Mouse (Mus musculus) c-Kit-positive CD71-negative TER-119-negative erythroid progenitor cells, embryonic 14.5 days (primary cell): ENCODE data around the gene Zfp386.
"Not testable (repeated sequence)": the region's sequence is repeated elsewhere in the genome, so short reads cannot be mapped to it uniquely, and the experiment has no call there.

Experiments
- DNase-seq: peaks from one replicate; pipeline ENCODE4 v3.0.0-alpha.2; 2013; ENCODE audit warnings: low read depth

The Zfp386 gene

DNA sequence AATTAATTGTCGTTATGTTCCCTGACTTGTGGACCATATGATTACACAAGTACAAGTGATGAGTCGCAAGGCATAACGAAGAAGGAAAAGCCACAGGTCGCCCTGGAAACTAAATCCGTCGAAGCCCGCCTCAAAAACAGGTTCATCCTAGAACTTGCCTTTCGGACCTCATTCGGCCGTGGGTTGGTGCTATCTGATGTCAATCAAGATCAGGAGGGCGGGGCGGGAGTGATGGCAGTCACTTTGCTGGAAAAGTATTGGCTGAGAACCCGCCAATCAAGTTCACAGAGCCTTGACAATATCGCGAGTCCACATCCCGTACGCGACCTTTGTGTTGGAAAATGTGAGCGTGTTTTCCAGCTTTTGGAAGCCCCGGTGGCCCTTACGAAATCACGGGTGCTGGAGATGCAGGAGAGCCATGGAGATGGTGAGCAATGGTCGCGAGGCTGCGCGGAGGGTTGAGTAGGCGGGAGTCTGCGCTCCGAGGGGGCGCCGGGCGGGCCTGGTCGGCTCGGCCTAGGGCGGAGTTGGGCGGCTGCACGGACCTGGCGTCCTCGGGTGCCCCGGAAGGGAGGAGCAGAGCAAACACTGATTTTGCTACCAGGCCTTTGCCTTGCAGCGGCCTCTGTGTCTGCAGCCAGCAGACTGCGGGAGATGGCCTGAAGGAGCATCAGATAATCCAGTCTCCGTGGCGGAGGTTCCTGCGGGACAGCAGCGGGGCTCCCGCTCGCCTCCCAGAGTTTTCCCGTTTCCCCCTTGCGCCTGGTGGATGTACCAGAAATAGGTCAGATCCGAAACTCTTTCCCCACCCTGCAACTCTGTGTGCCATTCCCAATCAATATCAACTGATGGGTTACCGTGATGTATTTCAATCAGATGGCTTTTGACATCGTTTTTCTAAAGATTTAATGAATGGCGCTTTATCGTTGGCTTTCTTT, at the start of gene Zfp386:
TSS of gene Zfp386 (plus strand) at position 285 of the 938 bp plus-strand sequence.
- peak; percentile 97 for DNase-seq

DNA sequence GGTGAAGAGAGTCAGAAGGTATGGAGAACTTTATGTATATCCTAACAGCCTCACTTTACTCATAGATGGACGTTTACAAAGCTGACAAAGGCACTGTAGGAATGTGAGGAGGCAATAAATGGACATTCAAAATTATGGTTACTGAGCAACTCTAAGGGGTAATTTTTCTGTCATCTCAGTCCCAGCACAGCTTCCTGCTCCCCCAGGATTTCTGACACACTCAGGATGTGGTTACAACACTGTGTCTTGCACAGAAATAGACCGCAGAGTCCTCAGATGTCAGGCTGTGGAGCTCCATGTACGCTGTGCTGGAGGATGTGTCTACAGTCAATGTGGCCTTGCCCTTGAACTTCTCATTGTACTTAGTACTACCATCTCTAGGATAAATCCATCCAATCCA, 47.7 kb upstream of the Zfp386 start:
- not testable (repeated sequence) for DNase-seq

GRCm38 (mm10) chr12:116002946-116003345, 44.6 kb upstream of the Zfp386 start:
- not testable (repeated sequence) for DNase-seq

DNA sequence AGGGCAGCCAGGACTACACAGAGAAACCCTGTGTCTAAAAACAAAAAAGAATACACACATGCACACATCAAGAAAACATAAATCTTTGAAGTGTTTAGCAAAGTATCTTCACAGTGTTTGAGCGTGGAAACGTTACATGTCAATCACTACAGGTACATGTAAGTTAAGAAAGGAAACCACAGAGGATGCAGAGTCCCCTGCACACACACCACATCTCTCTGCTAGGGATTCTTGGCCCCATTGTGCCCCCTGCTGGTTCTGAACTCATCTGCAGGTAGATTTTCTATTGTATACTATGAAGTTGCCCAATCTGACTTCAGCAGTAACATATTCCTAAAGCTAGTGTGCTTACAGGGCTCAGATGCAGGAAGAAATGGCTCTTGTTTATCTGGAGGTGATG, 36.7 kb upstream of the Zfp386 start:
- DNase-seq, result peak; percentile 32

GRCm38 (mm10) chr12:116028095-116028494, 19.4 kb upstream of the Zfp386 start:
- DNase-seq, result peak; percentile 45

DNA sequence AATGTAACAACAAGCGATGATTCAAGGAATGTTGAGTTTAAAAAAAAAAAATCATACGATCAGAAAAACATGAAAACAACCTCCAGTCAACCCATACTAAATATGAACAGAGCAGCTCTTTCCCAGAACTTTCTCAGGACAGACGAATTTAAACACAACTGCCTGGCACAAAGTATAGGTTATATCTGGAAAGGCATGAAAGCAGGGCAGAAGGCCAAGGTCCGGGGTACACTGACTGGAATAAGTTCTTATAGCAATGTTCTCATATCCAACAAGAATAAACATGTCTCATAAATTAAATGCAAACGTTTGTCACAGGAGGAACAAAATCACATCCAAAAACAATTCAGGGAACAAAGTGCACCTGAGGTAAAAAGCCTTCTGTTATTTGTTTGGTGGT, 12.2 kb upstream of the Zfp386 start:
- DNase-seq, result no peak

- DNase-seq, result no peak
These were observed 2.7 kb upstream of the Zfp386 start for GRCm38 (mm10) chr12:116044785-116045184.

DNA sequence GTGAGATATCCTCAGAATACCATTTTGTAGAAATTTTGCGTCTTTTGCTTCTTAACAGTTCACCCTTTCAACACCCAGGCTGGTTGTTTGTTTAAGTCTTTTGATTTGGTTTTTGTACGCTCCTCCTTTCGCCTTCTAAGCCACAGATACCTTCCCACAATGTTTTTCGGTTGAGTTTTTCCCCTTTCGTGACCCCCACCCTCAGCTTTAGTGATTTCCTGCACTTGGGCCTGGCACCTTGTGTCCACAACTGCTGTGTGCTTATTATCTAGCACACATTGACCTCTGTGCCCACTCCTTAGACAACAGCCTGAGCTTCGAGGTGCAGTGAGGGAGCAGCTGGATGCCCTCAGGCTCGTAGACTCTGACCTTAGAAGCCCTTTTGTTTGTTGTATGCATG, 1.2 kb downstream of the Zfp386 start:
- no peak for DNase-seq

DNA sequence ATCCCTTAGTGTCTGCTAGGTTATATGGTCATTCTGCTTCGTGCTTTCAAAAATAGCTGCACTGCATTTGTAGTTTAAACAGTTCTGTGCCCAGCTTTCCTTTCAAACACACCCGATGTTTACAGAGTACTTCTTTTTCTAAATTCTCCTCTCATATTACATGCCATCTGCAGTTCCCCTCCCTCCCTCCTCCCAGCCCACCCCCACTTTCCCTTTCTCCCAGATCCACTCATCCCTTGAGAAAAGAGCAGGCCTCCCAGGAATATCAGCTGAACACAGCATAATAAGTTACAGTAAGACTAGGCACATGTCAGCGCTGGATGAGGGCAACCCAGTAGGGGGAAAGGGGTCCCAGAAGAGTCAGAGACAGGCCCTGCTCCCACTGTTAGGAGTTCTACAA, 1.7 kb downstream of the Zfp386 start:
- no peak for DNase-seq

GRCm38 (mm10) chr12:116049701-116050100, 2.2 kb downstream of the Zfp386 start:
- peak; percentile 33 for DNase-seq

GRCm38 (mm10) chr12:116054342-116054741, 6.8 kb downstream of the Zfp386 start:
- DNase-seq, result no peak

DNA sequence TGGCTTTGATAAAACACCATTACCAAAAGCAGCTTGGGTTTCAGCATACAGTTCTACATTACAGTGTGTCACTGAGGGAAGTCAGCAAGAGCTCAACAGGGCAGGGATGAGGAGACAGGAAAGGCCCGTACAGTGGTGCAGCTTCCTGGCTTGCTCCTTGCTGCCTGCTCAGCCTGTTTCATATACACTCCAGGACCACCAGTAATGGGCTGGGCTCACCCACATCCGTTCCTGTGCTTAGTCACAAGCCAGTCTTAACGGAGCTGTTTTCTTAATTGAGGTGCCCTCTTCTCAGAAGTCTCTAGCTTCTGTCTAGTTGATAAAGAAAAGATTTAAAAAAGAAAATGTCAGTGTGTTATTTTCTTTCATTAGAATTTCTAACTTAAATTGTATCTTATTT, 8.6 kb downstream of the Zfp386 start:
- no peak for DNase-seq

DNA sequence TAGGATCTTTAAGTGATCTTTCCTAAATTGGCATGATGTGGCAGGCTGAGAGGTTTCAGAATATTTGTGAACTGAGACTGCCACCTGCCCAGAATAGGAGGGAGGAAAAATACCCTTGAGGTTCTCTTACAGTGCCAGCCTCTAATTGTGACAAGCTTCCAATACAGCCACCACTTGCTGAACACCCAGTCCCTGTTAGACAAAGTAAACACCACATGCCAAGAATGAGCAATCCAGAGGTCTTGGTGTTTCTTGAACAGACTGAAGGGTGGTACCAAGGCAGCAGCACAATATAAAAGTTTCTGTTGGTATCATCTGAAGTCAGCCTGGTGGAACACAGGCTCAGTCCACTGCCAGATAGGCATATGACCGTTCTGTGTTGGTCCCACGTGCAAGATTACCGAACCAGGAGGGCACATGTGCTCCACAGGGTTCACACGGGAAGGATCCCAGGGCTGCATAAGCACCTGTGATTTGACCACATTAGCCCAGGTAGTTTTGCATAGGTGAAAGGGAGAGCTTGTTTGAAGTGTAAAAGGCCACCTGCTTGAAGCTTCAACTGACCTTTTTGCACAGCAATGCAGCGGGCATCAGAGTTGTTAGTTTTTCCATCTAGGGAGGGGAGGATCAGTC, 14.2 kb downstream of the Zfp386 start:
- no peak for DNase-seq

- DNase-seq, result no peak
These were observed 14.7 kb downstream of the Zfp386 start for GRCm38 (mm10) chr12:116062194-116062583.

DNA sequence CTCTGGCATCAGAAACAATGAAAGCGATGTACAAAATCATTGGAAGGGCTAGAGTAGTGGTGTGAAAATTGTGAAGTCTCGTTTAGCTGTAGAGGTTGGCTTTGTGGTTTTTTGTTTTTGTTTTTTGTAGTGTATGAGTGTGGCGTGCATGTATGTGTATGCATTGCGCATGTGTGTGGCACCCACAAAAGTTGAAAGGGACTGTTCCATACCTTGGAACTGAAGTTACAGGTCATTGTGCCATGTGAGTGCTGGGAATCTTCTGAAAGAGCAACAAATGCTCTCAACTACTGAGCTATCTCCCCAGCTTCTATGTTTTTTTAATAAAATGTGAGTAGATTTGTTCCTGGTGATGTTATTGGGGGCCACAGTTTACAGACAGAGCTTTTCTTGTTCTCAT, 15.5 kb downstream of the Zfp386 start:
- DNase-seq, result no peak

DNA sequence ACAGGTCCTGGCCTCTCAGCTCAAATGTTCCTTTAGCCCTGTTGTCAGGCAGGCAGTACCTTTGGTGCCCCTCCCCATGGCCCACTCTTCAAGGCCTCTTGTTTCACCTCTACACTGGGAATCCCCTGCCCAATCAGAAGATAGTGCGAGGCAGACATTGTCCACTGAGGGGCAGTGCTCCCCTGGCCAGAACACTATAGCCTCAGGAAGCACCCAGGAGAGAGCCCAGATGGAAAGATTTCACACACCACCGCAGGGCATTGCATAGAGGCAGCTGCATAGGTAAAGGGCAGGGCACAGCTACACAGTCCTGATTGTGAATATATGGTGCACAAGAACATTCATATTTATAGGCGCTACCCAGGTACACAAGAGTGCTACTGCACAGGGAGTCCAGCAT, 23.5 kb downstream of the Zfp386 start:
- DNase-seq, result no peak

DNA sequence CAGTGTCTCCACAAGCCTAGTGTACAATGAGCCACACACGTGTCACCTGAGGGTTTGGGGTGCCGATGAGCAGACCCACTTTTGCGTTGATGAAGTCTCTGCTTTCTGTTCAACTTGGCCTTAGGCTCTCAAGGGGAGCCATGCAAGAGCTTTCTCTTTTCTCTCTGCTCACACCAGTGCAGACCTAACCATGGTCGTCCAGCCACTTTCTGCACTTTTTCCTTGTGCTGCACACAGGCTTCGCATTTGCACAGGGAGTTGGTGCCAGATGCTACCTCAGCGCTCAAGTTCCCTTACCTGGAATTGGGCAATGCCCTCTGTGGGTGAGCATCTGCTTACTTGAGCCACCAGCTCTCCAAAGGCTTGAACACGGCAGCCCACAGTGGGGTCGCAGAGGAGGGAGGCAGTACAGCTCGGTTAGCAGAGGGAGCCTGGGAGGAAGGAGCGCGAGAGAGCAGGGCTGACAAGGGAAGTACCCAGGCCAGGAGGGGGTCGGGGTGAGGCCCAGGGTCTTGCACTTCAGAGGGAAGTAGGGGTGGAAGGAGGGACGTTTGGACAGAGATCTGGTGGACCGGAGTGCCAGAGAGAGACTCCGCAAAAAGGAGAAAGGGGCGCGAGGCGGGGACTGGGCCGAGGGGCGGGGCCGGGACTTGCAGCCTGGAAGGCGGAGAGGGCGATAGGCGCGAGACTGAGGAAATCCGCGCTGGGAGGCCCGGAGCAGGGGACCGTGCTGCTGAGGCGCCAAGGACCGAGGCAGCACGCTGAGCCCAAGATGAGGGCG, 29.7 kb downstream of the Zfp386 start, which contains the start of gene Vipr2:
TSS of gene Vipr2 (plus strand) at position 653 of the 781 bp plus-strand sequence.
- peak; percentile 28 for DNase-seq

- DNase-seq, result no peak
These were observed 30.4 kb downstream of the Zfp386 start for GRCm38 (mm10) chr12:116077855-116078366.

- DNase-seq, result no peak
These were observed 35.6 kb downstream of the Zfp386 start for GRCm38 (mm10) chr12:116083125-116083524.

GRCm38 (mm10) chr12:116084294-116084693, 36.8 kb downstream of the Zfp386 start:
- DNase-seq, result no peak

DNA sequence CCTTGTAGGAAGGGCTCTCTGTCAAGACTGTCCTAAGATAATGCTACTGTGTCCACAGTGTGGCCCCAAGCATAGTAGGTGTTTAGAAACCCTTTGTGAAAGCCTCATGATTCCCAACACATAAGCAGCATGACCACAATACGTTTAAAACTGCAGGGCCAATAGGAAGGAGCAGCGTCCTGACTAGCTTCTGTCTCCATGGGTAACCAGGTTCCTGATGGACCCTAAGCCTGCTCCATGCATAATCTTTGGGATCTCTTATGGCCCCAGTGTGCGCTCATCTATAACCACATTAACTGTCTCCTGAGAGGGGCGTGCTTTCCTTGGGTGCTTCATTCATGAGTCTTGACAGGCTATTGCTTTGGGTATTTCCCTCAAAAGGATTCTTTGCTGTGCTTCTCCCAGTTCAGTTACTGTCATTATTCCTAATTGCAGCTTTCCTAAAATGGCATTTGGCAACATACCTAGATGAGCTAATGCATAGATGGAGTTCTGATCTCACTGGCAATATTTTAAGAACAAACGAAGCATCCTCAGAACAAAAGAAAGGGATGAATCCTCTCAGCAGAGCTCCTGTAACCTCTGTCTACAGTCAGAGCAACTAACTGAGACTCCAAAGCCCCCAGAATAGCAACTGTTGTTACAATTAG, 39.6 kb downstream of the Zfp386 start:
- DNase-seq, result no peak

DNA sequence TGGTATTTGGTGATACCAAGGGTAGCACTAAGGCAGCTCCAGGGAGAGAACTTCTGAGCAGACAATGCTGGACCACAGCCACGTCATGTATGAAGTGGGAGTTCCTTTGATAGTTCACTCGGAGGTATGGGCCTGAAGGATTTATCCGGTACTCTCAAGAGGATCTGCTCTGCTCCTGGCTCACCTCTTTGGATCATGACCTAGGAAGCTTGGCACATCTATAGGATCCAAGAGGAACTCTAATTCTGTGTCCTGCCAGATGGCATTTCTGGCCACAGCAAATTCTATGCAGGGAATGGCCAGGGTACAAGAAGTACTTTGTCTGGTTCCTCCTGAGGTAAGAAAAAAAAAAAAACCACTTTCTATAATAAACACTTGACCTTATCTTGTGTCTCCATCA, 42.3 kb downstream of the Zfp386 start:
- no peak for DNase-seq
